Mouse (Mus musculus) cortical plate, adult 2 months (tissue): ENCODE measurements around the gene Ccdc58.

Experiments used
- CTCF ChIP-seq: fragments of 200-500 bp; IDR thresholded peaks from 2 replicates; pipeline ENCODE4 v1.5.1; 2011; ENCODE audit warnings: mild to moderate bottlenecking, control low read depth, low read length; ENCODE audit not compliant: insufficient read depth; ENCODE audit errors: extremely low read depth
- POLR2A ChIP-seq: fragments of 200-500 bp; IDR thresholded peaks from 2 replicates; pipeline ENCODE4 v1.6.1; 2011; ENCODE audit warnings: mild to moderate bottlenecking, low read length, control low read depth; ENCODE audit not compliant: insufficient read depth; ENCODE audit errors: extremely low read depth

- no peak for TF ChIP-seq CTCF
- TF ChIP-seq POLR2A, result peak; percentile 86
Observed at GRCm38 (mm10) chr16:36040640-36041624, 30.6 kb upstream of the Ccdc58 start, which contains the start of gene Wdr5b.
